Mouse (Mus musculus) mouse embryonic stem cell (cell line): ENCODE measurements around the gene Psg16.

ENCODE experiments used
- in situ Hi-C, 2 experiments: fragments of 300-500 bp; cut with MboI; formaldehyde crosslinking; loops; 1 replicate in 1 of 2; 3 replicates in 1 of 2; pipeline ENCODE4 v1.14.3; 2019 to 2020; ENCODE audit warnings: low sequenced_read_pairs in 2 of 2, low pct_unique_long_range_greater_than_20kb in 1 of 2, mixed read lengths in 1 of 2; ENCODE audit not compliant: unreplicated experiment in 1 of 2

Gene Psg16

DNA sequence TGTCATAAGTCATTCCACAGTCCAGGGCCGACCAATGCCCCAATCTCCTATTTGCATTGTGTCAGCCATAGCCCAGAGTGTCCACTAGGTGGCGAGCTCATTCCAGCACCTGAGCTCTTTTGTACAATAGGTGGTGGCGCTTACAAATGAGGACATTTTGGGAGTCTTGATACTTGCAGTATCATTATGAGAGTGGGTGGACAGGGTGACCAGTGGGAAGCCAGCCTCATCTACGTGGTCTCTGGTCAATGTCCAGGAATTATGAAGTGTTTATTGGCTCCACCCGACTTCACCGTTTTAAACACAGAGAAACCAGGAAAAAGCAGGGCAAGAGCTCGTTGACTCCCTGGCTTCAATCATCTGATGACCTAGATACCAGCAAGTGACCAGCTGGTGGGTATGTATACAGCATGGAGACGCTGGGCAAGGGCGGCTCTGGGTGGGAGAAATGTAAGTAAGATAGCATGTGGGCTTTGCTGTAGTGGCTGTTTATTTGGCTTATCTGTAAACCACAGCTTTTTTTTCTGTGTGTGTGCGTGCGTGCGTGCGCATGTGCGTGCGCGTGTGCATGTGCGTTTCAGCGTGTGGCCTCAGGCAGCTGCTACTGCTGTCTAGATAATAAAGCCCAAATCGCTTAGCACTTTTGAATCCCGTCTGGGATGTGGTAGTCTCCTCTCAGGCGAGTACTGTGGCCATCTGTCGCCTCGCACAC, at the start of gene Psg16:
Psg16 (plus strand) TSS at position 137 of the 712 bp plus-strand sequence.
- in situ Hi-C loops, result loop anchor here in 1 of 2 experiments (25.0 kb wide), 1 partner anchor 88 kb away; the partner anchor contains the start of gene Ceacam3

GRCm38 (mm10) chr7:17024141-17024540, 49.7 kb upstream of the Psg16 start:
- in situ Hi-C loops, result no loop called here

GRCm38 (mm10) chr7:17024814-17025504, 48.9 kb upstream of the Psg16 start:
- in situ Hi-C loops, result no loop called here

GRCm38 (mm10) chr7:17025505-17025894, 48.3 kb upstream of the Psg16 start:
- in situ Hi-C loops, result no loop called here

DNA sequence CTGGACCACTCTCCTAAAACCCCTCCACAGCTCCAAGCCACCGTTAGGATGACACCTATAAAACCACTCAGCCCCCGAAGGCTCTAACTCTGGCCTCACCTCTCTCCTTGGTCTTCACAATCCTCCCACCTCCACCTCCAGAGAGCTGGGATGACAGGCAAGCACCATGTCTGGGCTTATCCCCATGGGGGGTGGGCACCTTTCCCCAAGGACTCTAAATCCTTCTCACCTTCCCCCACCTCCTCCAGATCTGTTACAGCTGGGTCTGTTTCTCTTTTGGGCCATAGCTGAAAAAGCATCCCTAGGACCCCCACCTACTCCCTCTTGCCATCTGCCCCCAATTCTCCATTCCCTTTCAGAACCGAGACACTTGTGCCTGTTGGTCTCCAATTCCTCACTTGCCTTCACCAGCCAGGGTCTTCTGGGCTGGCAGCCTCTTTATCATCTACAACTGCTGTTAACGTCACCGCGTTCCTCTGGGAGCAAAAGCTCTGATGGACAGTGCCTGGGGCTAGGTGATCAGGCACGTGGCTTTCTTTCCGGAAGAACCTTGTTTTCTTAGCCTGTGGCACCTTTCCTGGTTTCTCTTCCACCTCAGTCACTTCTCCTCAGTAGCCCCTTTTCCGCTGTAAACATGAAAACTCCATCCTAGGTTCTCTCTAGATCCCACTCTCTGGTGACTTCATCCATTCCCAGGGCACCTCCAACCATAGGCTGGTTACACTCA, 47.8 kb upstream of the Psg16 start:
- in situ Hi-C loops, result no loop called here

DNA sequence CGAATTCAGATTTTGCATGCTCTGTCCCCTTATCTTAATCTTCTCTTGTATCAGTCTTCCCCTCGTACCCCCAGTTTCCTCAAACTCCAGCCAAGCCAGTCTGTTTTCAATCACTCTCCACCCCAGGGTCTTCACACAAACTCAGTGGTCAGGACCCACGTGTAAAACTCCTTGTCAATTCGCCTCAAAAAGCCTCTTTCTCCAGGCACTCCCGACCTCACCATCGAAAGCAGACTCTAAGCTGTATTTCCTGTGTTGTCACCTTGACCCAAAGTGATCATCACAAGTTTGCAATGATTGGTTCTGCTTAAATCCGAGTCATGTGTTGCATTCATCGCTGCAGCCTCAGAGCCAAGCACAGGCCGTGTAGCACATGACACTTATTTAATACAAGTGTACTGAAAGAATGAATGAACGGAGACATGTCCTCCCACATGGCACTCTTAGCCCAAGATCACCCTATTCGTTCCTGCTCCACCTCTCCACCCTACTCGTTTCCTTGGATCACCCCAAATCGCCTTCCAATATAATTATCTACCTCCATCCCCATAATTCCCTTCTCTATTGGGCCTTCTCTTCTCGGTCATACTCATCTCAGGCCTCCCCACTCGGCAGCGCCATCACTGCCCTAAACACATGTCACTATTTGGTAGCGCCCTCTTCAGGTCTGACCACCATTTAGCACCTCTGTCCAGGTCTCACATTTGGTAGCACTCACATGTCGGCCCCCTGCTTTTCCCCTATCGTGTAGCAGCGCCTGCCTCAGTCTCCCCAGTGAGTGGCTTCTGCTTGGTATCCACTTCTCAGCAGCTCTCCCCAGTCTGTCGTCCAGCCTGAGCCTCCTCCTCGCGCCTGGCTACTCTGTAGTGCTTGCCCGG, 46.9 kb upstream of the Psg16 start:
- in situ Hi-C loops, result no loop called here

- in situ Hi-C loops, result no loop called here
Observed at GRCm38 (mm10) chr7:17027588-17028343, 46.1 kb upstream of the Psg16 start, which contains the start of gene Ppp5c. Gene Ppp5c, minus strand, starts transcription at chr7:17027924.

DNA sequence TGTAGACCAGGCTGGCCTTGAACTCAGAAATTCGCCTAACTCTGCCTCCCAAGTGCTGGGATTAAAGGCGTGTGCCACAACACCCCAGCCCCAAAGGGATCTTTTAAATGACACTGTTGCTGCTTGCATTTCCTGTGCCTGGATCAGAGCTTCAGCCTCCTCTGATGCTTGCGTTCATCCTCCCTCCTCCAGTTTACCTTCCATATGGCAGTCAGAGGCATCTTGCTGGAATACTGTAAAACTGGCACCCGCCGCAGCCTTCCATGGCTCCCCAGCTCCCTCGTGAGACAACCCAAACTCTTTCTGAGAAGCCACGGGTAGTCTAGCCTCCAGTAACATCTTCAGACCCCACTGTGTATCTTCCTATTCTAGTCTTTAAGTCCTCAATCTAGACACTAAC, 44.9 kb upstream of the Psg16 start:
- in situ Hi-C loops, result no loop called here

DNA sequence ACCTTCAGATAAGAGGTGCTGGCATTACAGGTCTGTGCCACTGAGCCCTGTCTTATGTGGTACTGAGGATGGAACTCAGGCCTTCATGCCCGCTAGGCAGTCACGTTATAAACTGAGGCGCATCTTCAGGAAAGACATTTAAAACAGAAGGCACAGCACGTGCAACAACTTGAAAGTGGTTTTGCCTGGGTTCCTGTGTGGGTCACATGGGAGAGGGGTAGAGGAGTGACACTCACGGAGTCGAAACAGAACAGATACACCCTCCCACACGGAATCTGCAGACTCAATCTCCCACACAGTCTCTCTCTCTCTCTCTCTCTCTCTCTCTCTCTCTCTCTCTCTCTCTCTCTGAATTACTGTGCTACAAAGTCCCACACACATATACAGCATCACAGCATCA, 43.6 kb upstream of the Psg16 start:
- in situ Hi-C loops, result no loop called here

GRCm38 (mm10) chr7:17038018-17038695, 35.7 kb upstream of the Psg16 start:
- in situ Hi-C loops, result no loop called here

DNA sequence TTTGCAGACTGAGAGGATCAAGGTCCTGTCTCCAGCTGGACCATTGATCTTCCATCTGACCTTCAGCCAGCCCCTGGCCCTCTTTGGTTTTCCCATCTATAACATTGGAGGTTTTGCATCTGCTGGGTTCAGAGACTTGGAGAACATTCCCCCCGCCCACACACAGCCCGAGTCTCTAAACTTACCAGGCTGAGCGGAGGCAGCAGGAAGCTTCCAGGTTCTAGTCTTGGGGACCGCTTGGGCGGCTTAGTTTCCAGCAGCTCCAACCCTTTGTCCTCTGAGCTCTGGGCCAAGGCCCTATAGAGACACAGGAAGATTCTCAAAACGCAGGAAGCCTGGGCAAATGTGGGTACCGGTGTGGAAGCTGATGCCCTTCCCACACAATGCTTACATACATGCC, 34.5 kb upstream of the Psg16 start:
- in situ Hi-C loops, result no loop called here

DNA sequence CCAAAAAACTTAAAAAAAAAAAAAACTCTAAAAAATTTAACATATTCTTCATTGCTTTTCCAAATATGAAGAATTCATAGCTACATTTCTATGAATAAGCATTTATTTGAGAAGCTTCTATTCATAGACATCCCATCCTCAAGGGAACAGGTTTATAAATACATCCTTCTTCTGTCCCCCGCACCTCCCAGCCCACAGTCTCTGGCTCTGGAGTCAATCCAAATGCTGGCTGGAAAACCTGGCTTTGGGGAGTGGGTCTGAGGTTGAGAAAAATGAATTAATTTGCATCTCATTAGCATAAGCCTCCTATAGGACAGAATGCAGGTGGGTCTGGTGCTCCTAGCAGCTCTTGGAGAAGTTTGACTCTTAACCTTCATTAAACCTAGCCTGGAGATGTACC, 28.1 kb upstream of the Psg16 start:
- in situ Hi-C loops, result no loop called here

DNA sequence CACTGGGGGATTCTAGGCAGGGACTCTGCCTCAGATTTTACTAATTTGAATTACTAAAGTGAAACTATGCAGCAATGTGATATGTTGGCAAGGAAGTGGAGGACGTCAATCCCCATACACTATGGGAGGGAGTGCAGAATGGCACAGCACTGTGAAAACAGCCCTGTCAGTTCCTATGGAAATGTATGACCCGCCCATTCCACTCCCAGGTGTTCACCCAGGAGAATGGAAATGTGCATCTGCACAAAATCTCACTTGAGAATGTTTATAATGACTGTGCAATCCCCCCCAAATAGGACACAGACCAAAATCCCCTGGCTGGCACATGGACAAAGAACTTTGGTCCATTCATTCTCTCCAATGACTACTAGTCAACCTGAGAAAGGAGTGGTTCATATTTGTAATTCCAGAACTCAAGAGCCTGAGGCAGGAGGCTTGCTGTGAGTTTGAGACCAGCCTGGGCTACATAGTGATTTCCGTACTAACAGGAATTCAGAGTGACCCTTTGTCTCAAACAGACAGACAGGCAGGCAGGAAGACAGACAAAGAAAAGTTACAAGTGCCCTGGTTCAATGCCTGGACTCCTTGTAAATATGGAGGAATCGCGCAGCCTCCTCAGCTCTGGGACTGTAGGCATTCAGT, 26.7 kb upstream of the Psg16 start:
- in situ Hi-C loops, result no loop called here

DNA sequence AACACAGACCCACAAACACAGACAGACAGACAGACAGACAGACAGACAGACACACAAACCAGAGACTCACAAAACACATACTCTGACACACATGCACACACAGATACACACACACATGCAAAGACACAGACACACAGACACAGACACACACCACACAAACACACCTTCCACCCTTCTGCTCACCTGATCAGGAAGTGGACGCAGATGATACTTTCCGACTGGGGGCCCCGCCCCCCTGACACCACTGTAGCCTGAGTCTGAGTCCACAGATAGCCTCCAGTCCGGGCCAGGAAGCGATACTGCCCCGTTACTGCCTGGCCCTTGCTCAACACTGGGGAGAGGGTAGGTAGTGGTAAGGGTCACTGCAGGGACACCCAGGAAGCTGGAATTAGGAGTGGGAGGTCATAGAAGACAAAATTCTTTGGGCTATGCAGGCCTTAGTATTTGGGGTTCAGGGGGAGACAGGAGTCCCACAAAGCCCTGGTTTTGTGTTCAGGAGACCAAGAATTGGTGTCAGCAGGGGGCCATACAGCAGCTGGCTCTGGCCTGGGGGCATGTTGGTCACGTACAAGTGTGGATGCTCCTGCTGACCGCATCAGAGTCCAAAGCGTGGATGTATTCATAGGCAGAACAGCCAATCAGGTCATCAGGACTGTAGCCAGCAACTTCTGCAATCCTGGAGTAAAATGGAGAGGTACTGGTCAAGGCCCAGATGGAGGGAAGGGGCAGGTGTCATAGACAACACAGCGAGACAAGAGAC, 25.2 kb upstream of the Psg16 start:
- in situ Hi-C loops, result no loop called here

DNA sequence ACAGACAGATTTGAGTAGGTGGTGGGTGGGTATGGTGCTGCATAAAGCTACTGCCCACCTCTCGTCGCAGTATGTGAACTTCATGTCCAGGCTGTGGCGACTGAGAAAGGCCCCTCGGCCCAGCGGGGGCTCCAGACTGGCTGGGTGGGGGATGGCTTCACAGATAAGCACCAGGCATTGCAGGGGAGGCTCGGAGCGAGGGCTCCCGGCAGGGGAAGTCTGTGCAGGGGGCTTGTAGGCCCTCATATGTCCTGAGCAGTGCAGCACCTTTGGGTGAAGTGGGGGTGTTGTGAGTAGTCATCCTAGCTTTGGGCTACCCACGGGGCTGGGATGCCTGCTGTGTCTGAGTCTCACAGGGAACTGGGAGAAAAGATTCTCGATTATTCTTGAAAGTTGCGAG, 23.3 kb upstream of the Psg16 start:
- in situ Hi-C loops, result loop anchor here (10.0 to 25.0 kb wide), 2 partner anchors 112 to 116 kb away; partner anchors contain the start of gene Ceacam3 (in 1 of the 2)

GRCm38 (mm10) chr7:17050933-17051594, 22.8 kb upstream of the Psg16 start:
- in situ Hi-C loops, result loop anchor here (10.0 to 25.0 kb wide), 2 partner anchors 111 to 116 kb away; partner anchors contain the start of gene Ceacam3 (in 1 of the 2)
